Comparison of ENCODE assay signal across 8 mouse cellular contexts in the genomic region with DNA sequence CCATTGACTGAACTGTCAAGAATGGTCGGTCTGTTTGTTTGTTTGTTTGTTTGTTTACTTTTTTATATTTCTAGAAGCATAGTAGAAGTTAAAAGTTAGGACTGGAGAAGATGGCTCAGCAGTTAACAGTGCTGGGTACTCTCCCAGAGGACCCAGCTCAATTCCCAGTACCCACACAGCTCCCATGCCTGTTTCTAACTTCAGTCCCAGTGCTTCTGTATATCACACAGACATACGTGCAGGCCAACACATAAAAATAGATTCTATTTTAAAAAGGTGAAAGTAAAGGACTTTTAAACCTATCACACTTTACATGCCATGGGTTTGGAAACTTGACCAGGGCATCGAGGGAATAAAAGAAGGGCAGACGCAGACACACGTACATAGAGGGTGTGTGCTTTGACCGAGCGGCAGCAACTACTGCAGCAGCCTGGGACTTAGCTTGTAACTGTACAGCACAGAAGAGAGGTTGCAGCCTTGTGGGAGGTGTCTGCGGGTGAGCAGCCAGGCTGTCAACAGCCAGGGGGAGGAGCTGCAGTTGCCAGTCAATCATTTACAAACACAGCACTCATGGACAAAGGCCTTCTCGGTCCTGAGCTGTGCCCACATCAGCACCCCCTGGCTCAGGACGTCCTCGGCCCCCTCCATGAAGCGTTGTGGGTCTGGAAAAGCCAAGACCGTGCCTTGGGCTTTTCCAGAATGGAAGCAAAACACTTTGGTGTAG. TPM values are rescaled to one million over a fixed set of nuclear protein-coding genes. Genes with fewer than 3 reads are reported as not detected.
DNase-seq lines count a peak whose midpoint lies in the region; ATAC-seq lines count a peak whose summit lies in the region.

No protein-coding gene starts in this region.

- peaks cover 40% of the 10 kb centered on the region for H3K4me1 ChIP-seq in midbrain, embryonic 12.5 days

- no peaks in the 10 kb centered on the region for H3K27me3 ChIP-seq in midbrain, embryonic 12.5 days

- peak; percentile 52 to 77 for DNase-seq in adrenal gland, adult (ENCODE audit: inconsistent age in 2 of 2, low spot score in 1 of 2)
- no peak for DNase-seq in adrenal gland, postnatal 4 days (ENCODE audit: low spot score in 2 of 2)
- peak; percentile 52 for DNase-seq in embryo, embryonic 11 days
- peak; percentile 40 to 47 for DNase-seq in heart, postnatal 10 days
- peak; percentile 69 to 82 for DNase-seq in kidney, postnatal 4 days
- no peak for DNase-seq in left cerebral cortex, postnatal 36 days (ENCODE audit: low spot score in 2 of 2)
- DNase-seq in layer of hippocampus, postnatal 25 days (ENCODE audit: extremely low spot score in 1 of 2, low spot score in 1 of 2) = no peak

- peaks cover 14% of the 10 kb centered on the region for H3K36me3 ChIP-seq in midbrain, embryonic 12.5 days

- intact Hi-C loops in heart, postnatal 10 days (cut with DNase I) = no loop called here
- intact Hi-C loops in left cerebral cortex, postnatal 36 days (cut with DNase I) = no loop called here

- H3K4me3 ChIP-seq in midbrain, embryonic 12.5 days = peak overlapping the region; percentile 69

- H3K9me3 ChIP-seq in midbrain, embryonic 12.5 days = no peaks in the 10 kb centered on the region

- H3K27ac ChIP-seq in midbrain, embryonic 12.5 days (replicated peaks) = peak overlapping the region; percentile 64; the same call in 1 of the 2 replicates

- ATAC-seq in midbrain, embryonic 12.5 days (ENCODE audit: low FRiP score, low read depth) = peak; percentile 5; the same call in 1 of the 2 replicates

- H3K4me2 ChIP-seq in midbrain, embryonic 12.5 days (replicated peaks) = peak overlapping the region; percentile 66

- H3K9ac ChIP-seq in midbrain, embryonic 12.5 days (replicated peaks) = peak overlapping the region; percentile 59

- 37% methylated on average over 13 of the region's 13 CpGs for WGBS in midbrain, embryonic 12.5 days

RNA-seq across cellular contexts. Expression of a gene that starts 22.5 kb away (rescaled TPM):
- 10 to 100 TPM; 48.8 to 49.6 TPM for total RNA-seq in adrenal gland, postnatal 4 days (2021)
- 10 to 100 TPM; 12.7 to 12.8 TPM for total RNA-seq in heart, postnatal 10 days (2021)
- 210 and 235 TPM in 2 replicates for polyA plus RNA-seq in midbrain, embryonic 12.5 days (2016; fragmentation: Nextera tagmentation; extraction: Ambion mirVana)
- 100 to 1,000 TPM; 170 to 191 TPM for total RNA-seq in left cerebral cortex, postnatal 36 days (2021)
- total RNA-seq in layer of hippocampus, postnatal 25 days (2021) = 100 to 1,000 TPM; 158 to 162 TPM

RNA-seq across cellular contexts. Expression of a gene that starts 33.1 kb away (rescaled TPM):
- total RNA-seq in adrenal gland, postnatal 4 days (2021) = 10 to 100 TPM; 37.4 to 39.1 TPM
- total RNA-seq in heart, postnatal 10 days (2021) = 10 to 100 TPM; 21.5 to 21.9 TPM
- 58.2 and 59.1 TPM in 2 replicates for polyA plus RNA-seq in midbrain, embryonic 12.5 days (2016; fragmentation: Nextera tagmentation; extraction: Ambion mirVana)
- total RNA-seq in left cerebral cortex, postnatal 36 days (2021) = 10 to 100 TPM; 24.5 to 25.1 TPM
- total RNA-seq in layer of hippocampus, postnatal 25 days (2021) = 10 to 100 TPM; 24.8 to 26.3 TPM

RNA-seq across cellular contexts. Expression of a gene that starts 59.7 kb away (rescaled TPM):
- under 1 TPM; 0.28 to 0.45 TPM for total RNA-seq in adrenal gland, postnatal 4 days (2021)
- under 1 TPM; 0.17 to 0.31 TPM for total RNA-seq in heart, postnatal 10 days (2021)
- 0.17 and 0.33 TPM in 2 replicates for polyA plus RNA-seq in midbrain, embryonic 12.5 days (2016; fragmentation: Nextera tagmentation; extraction: Ambion mirVana)
- under 1 TPM; 0.30 to 0.50 TPM for total RNA-seq in left cerebral cortex, postnatal 36 days (2021)
- total RNA-seq in layer of hippocampus, postnatal 25 days (2021) = under 1 TPM in 1 of 2 experiments, not detected in 1; 0.26 TPM

Comparison
In these comparisons a context has a peak if more than half of its experiments do, and no peak if none do; other contexts are left out.
1. DNase-seq: peak in adrenal gland, adult (2 of 2), embryo, embryonic 11 days (single experiment), heart, postnatal 10 days (2 of 2) and kidney, postnatal 4 days (2 of 2); none in adrenal gland, postnatal 4 days (0 of 2), left cerebral cortex, postnatal 36 days (0 of 2) and layer of hippocampus, postnatal 25 days (0 of 2).